Mouse (Mus musculus): ENCODE measurements around the gene Pcdh7. TPM values are rescaled to one million over a fixed set of nuclear protein-coding genes. Genes with fewer than 3 reads are reported as not detected.

The Pcdh7 gene
- polyA plus RNA-seq, 1 experiment from 2014 or later, result 22.8 TPM

GRCm38 (mm10) chr5:57803890-57804289, 86.1 kb downstream of the Pcdh7 start:
- H3K27ac ChIP-seq (ENCODE audit: low read length), result no peak overlapping the region
- 94% methylated on average over 5 of the region's 5 CpGs for WGBS
- H3K9me3 ChIP-seq (replicated peaks; ENCODE audit: control insufficient read depth, low read length), result no peaks in the 10 kb centered on the region
- H3K36me3 ChIP-seq (ENCODE audit: control insufficient read depth, insufficient read depth), result no peaks in the 10 kb centered on the region
- peaks cover 7% of the 10 kb centered on the region for H3K4me1 ChIP-seq (ENCODE audit: control insufficient read depth, insufficient read depth, low read length)
- no peak overlapping the region for H3K4me2 ChIP-seq (ENCODE audit: low read depth, low read length)
- no peak overlapping the region for H3K4me3 ChIP-seq (ENCODE audit: low read length)
- no peak for ATAC-seq (replicated peaks; ENCODE audit: extremely low read depth, insufficient read depth, low FRiP score)
- H3K27me3 ChIP-seq (ENCODE audit: control insufficient read depth, insufficient read depth, low read length), result no peaks in the 10 kb centered on the region
- no peak overlapping the region for H3K9ac ChIP-seq (ENCODE audit: low read length)

- no peaks in the 10 kb centered on the region for H3K36me3 ChIP-seq (ENCODE audit: control insufficient read depth, insufficient read depth)
- H3K4me2 ChIP-seq (ENCODE audit: low read depth, low read length), result no peak overlapping the region
- 26% methylated on average over 2 of the region's 2 CpGs for WGBS
- ATAC-seq (replicated peaks; ENCODE audit: extremely low read depth, insufficient read depth, low FRiP score), result no peak
- H3K4me3 ChIP-seq (ENCODE audit: low read length), result no peak overlapping the region
- no peak overlapping the region for H3K27ac ChIP-seq (ENCODE audit: low read length)
- peaks cover 7% of the 10 kb centered on the region for H3K4me1 ChIP-seq (ENCODE audit: control insufficient read depth, insufficient read depth, low read length)
- no peaks in the 10 kb centered on the region for H3K27me3 ChIP-seq (ENCODE audit: control insufficient read depth, insufficient read depth, low read length)
- no peak overlapping the region for H3K9ac ChIP-seq (ENCODE audit: low read length)
- no peaks in the 10 kb centered on the region for H3K9me3 ChIP-seq (replicated peaks; ENCODE audit: control insufficient read depth, low read length)
These were observed 89.6 kb downstream of the Pcdh7 start for GRCm38 (mm10) chr5:57807350-57807749.

- Histone ChIP-seq H3K27ac (ENCODE audit: low read length) (no peak overlapping the region), H3K9ac (ENCODE audit: low read length) (no peak overlapping the region), H3K4me1 (ENCODE audit: control insufficient read depth, insufficient read depth, low read length) (peaks cover 9% of the 10 kb centered on the region), H3K4me2 (ENCODE audit: low read depth, low read length) (no peak overlapping the region), H3K4me3 (ENCODE audit: low read length) (no peak overlapping the region), H3K36me3 (ENCODE audit: control insufficient read depth, insufficient read depth) (no peaks in the 10 kb centered on the region), H3K9me3 (replicated peaks; ENCODE audit: control insufficient read depth, low read length) (no peaks in the 10 kb centered on the region), H3K27me3 (ENCODE audit: control insufficient read depth, insufficient read depth, low read length) (no peaks in the 10 kb centered on the region)
- WGBS, result 71% methylated on average over 1 of the region's 1 CpGs
- ATAC-seq (replicated peaks; ENCODE audit: extremely low read depth, insufficient read depth, low FRiP score), result no peak
These were observed 92.9 kb downstream of the Pcdh7 start for GRCm38 (mm10) chr5:57810641-57811040.

- 79% methylated on average over 5 of the region's 5 CpGs for WGBS
- no peak overlapping the region for H3K9ac ChIP-seq (ENCODE audit: low read length)
- no peak overlapping the region for H3K4me2 ChIP-seq (ENCODE audit: low read depth, low read length)
- no peak overlapping the region for H3K4me3 ChIP-seq (ENCODE audit: low read length)
- no peak for ATAC-seq (replicated peaks; ENCODE audit: extremely low read depth, insufficient read depth, low FRiP score)
- H3K9me3 ChIP-seq (replicated peaks; ENCODE audit: control insufficient read depth, low read length), result no peaks in the 10 kb centered on the region
- H3K27me3 ChIP-seq (ENCODE audit: control insufficient read depth, insufficient read depth, low read length), result no peaks in the 10 kb centered on the region
- H3K27ac ChIP-seq (ENCODE audit: low read length), result no peak overlapping the region
- H3K4me1 ChIP-seq (ENCODE audit: control insufficient read depth, insufficient read depth, low read length), result peaks cover 10% of the 10 kb centered on the region
- no peaks in the 10 kb centered on the region for H3K36me3 ChIP-seq (ENCODE audit: control insufficient read depth, insufficient read depth)
These were observed 98.3 kb downstream of the Pcdh7 start for GRCm38 (mm10) chr5:57815964-57816589.

- no peak overlapping the region for H3K4me2 ChIP-seq (ENCODE audit: low read depth, low read length)
- no peaks in the 10 kb centered on the region for H3K9me3 ChIP-seq (replicated peaks; ENCODE audit: control insufficient read depth, low read length)
- no peak overlapping the region for H3K27ac ChIP-seq (ENCODE audit: low read length)
- H3K4me3 ChIP-seq (ENCODE audit: low read length), result no peak overlapping the region
- no peak overlapping the region for H3K9ac ChIP-seq (ENCODE audit: low read length)
- H3K36me3 ChIP-seq (ENCODE audit: control insufficient read depth, insufficient read depth), result no peaks in the 10 kb centered on the region
- WGBS, result 71% methylated on average over 2 of the region's 2 CpGs
- no peak for ATAC-seq (replicated peaks; ENCODE audit: extremely low read depth, insufficient read depth, low FRiP score)
- H3K4me1 ChIP-seq (ENCODE audit: control insufficient read depth, insufficient read depth, low read length), result peaks cover 15% of the 10 kb centered on the region
- no peaks in the 10 kb centered on the region for H3K27me3 ChIP-seq (ENCODE audit: control insufficient read depth, insufficient read depth, low read length)
These were observed 102.0 kb downstream of the Pcdh7 start for GRCm38 (mm10) chr5:57819788-57820187.

GRCm38 (mm10) chr5:57821099-57821498, 103.3 kb downstream of the Pcdh7 start:
- Histone ChIP-seq H3K27me3 (ENCODE audit: control insufficient read depth, insufficient read depth, low read length) (no peaks in the 10 kb centered on the region), H3K4me3 (ENCODE audit: low read length) (no peak overlapping the region), H3K36me3 (ENCODE audit: control insufficient read depth, insufficient read depth) (no peaks in the 10 kb centered on the region), H3K4me2 (ENCODE audit: low read depth, low read length) (no peak overlapping the region), H3K9ac (ENCODE audit: low read length) (no peak overlapping the region), H3K27ac (ENCODE audit: low read length) (no peak overlapping the region; the same call in 1 of the 2 replicates), H3K4me1 (ENCODE audit: control insufficient read depth, insufficient read depth, low read length) (peaks cover 7% of the 10 kb centered on the region), H3K9me3 (replicated peaks; ENCODE audit: control insufficient read depth, low read length) (no peaks in the 10 kb centered on the region)
- 70% methylated on average over 8 of the region's 8 CpGs for WGBS
- ATAC-seq (replicated peaks; ENCODE audit: extremely low read depth, insufficient read depth, low FRiP score), result no peak

GRCm38 (mm10) chr5:57828437-57828836, 110.7 kb downstream of the Pcdh7 start:
- Histone ChIP-seq H3K27ac (ENCODE audit: low read length) (no peak overlapping the region), H3K27me3 (ENCODE audit: control insufficient read depth, insufficient read depth, low read length) (no peaks in the 10 kb centered on the region), H3K4me2 (ENCODE audit: low read depth, low read length) (no peak overlapping the region), H3K9ac (ENCODE audit: low read length) (no peak overlapping the region), H3K9me3 (replicated peaks; ENCODE audit: control insufficient read depth, low read length) (no peaks in the 10 kb centered on the region), H3K4me3 (ENCODE audit: low read length) (no peak overlapping the region), H3K36me3 (ENCODE audit: control insufficient read depth, insufficient read depth) (no peaks in the 10 kb centered on the region), H3K4me1 (ENCODE audit: control insufficient read depth, insufficient read depth, low read length) (no peaks in the 10 kb centered on the region)
- 87% methylated on average over 3 of the region's 3 CpGs for WGBS
- ATAC-seq (replicated peaks; ENCODE audit: extremely low read depth, insufficient read depth, low FRiP score), result no peak

GRCm38 (mm10) chr5:57837150-57837549, 119.4 kb downstream of the Pcdh7 start:
- Histone ChIP-seq H3K27ac (ENCODE audit: low read length) (no peak overlapping the region; the same call in 1 of the 2 replicates), H3K4me2 (ENCODE audit: low read depth, low read length) (no peak overlapping the region), H3K36me3 (ENCODE audit: control insufficient read depth, insufficient read depth) (no peaks in the 10 kb centered on the region), H3K9me3 (replicated peaks; ENCODE audit: control insufficient read depth, low read length) (no peaks in the 10 kb centered on the region), H3K27me3 (ENCODE audit: control insufficient read depth, insufficient read depth, low read length) (no peaks in the 10 kb centered on the region), H3K9ac (ENCODE audit: low read length) (no peak overlapping the region), H3K4me3 (ENCODE audit: low read length) (no peak overlapping the region), H3K4me1 (ENCODE audit: control insufficient read depth, insufficient read depth, low read length) (peaks cover 14% of the 10 kb centered on the region)
- WGBS, result 25% methylated on average over 2 of the region's 2 CpGs
- ATAC-seq (replicated peaks; ENCODE audit: extremely low read depth, insufficient read depth, low FRiP score), result no peak

GRCm38 (mm10) chr5:57841357-57842119, 123.8 kb downstream of the Pcdh7 start:
- 80% methylated on average over 5 of the region's 5 CpGs for WGBS
- ATAC-seq (replicated peaks; ENCODE audit: extremely low read depth, insufficient read depth, low FRiP score), result no peak
- H3K36me3 ChIP-seq (ENCODE audit: control insufficient read depth, insufficient read depth), result no peaks in the 10 kb centered on the region
- H3K27me3 ChIP-seq (ENCODE audit: control insufficient read depth, insufficient read depth, low read length), result no peaks in the 10 kb centered on the region
- H3K4me2 ChIP-seq (ENCODE audit: low read depth, low read length), result no peak overlapping the region
- no peak overlapping the region for H3K4me3 ChIP-seq (ENCODE audit: low read length)
- H3K4me1 ChIP-seq (ENCODE audit: control insufficient read depth, insufficient read depth, low read length), result peaks cover 14% of the 10 kb centered on the region
- no peaks in the 10 kb centered on the region for H3K9me3 ChIP-seq (replicated peaks; ENCODE audit: control insufficient read depth, low read length)
- no peak overlapping the region for H3K27ac ChIP-seq (ENCODE audit: low read length)
- H3K9ac ChIP-seq (ENCODE audit: low read length), result no peak overlapping the region
